In the genomic region with DNA sequence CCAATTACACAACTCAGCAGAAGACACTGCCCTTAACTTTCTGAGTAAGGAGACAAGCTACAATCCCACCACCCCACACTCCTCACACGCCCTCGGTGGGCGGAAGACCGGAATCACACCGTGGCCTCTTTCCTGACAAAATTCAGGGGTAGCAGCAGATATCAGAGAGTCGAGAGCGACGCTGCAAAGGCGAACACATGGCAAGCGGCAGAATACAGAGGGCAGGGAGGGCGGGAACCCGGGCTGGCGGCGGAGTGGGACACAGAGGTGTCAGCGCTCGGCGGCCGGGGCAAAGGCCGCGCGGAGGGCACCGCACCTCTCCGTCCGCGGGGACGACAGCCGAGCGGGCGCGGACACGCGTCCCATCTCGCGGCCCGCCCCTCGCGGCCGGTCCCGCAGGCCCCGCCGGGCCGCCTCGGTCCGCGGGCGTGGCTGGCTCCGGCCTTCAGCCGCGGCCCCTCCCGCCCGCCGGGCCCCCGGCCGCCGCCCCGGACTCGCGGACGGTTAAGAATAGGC, we compare ENCODE assay signal across 8 mouse cellular contexts. TPM values are rescaled to one million over a fixed set of nuclear protein-coding genes. Genes with fewer than 3 reads are reported as not detected.
DNase-seq lines count a peak whose midpoint lies in the region; ATAC-seq and TF ChIP-seq lines count a peak whose summit lies in the region.

No protein-coding gene starts in this region.

- no peaks in the 10 kb centered on the region for H3K27me3 ChIP-seq in forebrain, embryonic 12.5 days
- H3K27me3 ChIP-seq in intestine, postnatal 0 days (replicated peaks; ENCODE audit: control insufficient read depth, insufficient read depth, low read length), result no peaks in the 10 kb centered on the region
- H3K27me3 ChIP-seq in megakaryocyte, embryonic 14.5 days (replicated peaks), result no peaks in the 10 kb centered on the region

- WGBS in forebrain, embryonic 12.5 days, result under 1% methylated on average over 36 of the region's 59 CpGs
- WGBS in intestine, postnatal 0 days, result under 1% methylated on average over 47 of the region's 59 CpGs

- H3K9ac ChIP-seq in forebrain, embryonic 12.5 days, result peak overlapping the region; percentile 91
- H3K9ac ChIP-seq in intestine, postnatal 0 days (ENCODE audit: low read depth, low read length), result peak overlapping the region; percentile 86

- TF ChIP-seq CTCF in layer of hippocampus, adult 2 months (conservative IDR thresholded peaks at IDR 0.05), result peak; percentile 25
- TF ChIP-seq CTCF in intestine, postnatal 0 days (IDR thresholded peaks at IDR 0.05; ENCODE audit: low read depth), result peak; percentile 32

- peak overlapping the region; percentile 92 for H3K27ac ChIP-seq in layer of hippocampus, adult 2 months
- H3K27ac ChIP-seq in forebrain, embryonic 12.5 days, result peak overlapping the region; percentile 89
- H3K27ac ChIP-seq in intestine, postnatal 0 days (ENCODE audit: low read depth, low read length), result peak overlapping the region; percentile 95

- H3K36me3 ChIP-seq in forebrain, embryonic 12.5 days (replicated peaks), result no peaks in the 10 kb centered on the region
- H3K36me3 ChIP-seq in intestine, postnatal 0 days (ENCODE audit: control insufficient read depth, insufficient read depth), result no peaks in the 10 kb centered on the region
- H3K36me3 ChIP-seq in megakaryocyte, embryonic 14.5 days (replicated peaks; ENCODE audit: low read length), result peaks cover 9% of the 10 kb centered on the region

- H3K4me3 ChIP-seq in layer of hippocampus, adult 2 months, result peak overlapping the region; percentile 57
- peak overlapping the region; percentile 90 for H3K4me3 ChIP-seq in forebrain, embryonic 12.5 days (replicated peaks)
- peak overlapping the region; percentile 88 for H3K4me3 ChIP-seq in intestine, postnatal 0 days (ENCODE audit: low read depth, low read length)
- H3K4me3 ChIP-seq in megakaryocyte, embryonic 14.5 days (replicated peaks), result peak overlapping the region; percentile 97

- H3K4me1 ChIP-seq in forebrain, embryonic 12.5 days, result peaks cover 27% of the 10 kb centered on the region
- peaks cover 17% of the 10 kb centered on the region for H3K4me1 ChIP-seq in intestine, postnatal 0 days (replicated peaks; ENCODE audit: control insufficient read depth, insufficient read depth, low read length)
- peaks cover 60% of the 10 kb centered on the region for H3K4me1 ChIP-seq in megakaryocyte, embryonic 14.5 days

- H3K4me2 ChIP-seq in forebrain, embryonic 12.5 days, result peak overlapping the region; percentile 65
- H3K4me2 ChIP-seq in intestine, postnatal 0 days (replicated peaks; ENCODE audit: low read depth), result peak overlapping the region; percentile 73

- peak; percentile 81 for ATAC-seq in forebrain, embryonic 12.5 days (ENCODE audit: low FRiP score)
- ATAC-seq in intestine, postnatal 0 days, result peak; percentile 88

- no peaks in the 10 kb centered on the region for H3K9me3 ChIP-seq in forebrain, embryonic 12.5 days
- no peaks in the 10 kb centered on the region for H3K9me3 ChIP-seq in intestine, postnatal 0 days (ENCODE audit: control insufficient read depth)
- no peaks in the 10 kb centered on the region for H3K9me3 ChIP-seq in megakaryocyte, embryonic 14.5 days

- DNase-seq in layer of hippocampus, adult 2 months (ENCODE audit: low spot score in 2 of 2), result no peak
- no peak for DNase-seq in layer of hippocampus, adult 8-10 months (ENCODE audit: low spot score in 2 of 2)
- peak; percentile 45 for DNase-seq in NIH3T3 (ENCODE audit: low read depth)
- peak; percentile 16 to 36 for DNase-seq in spleen, postnatal 14 days (ENCODE audit: low spot score in 2 of 2)
- no peak for DNase-seq in urinary bladder, postnatal 25 days (ENCODE audit: low spot score)

RNA-seq across cellular contexts. Expression of a gene that starts 0.4 kb away (rescaled TPM):
- 100 to 1,000 TPM in 1 of 2 experiments, 10 to 100 TPM in 1; 94.6 to 101 TPM for total RNA-seq in layer of hippocampus, adult 2 months (2021)
- 100 to 1,000 TPM in 1 of 4 experiments, 10 to 100 TPM in 3; 80.2 to 101 (median 89.7) TPM for total RNA-seq in layer of hippocampus, adult 8-10 months (2022)
- 71.0 and 81.6 TPM in 2 replicates for polyA plus RNA-seq in forebrain, embryonic 12.5 days (2016; fragmentation: Nextera tagmentation; extraction: Ambion mirVana)
- 119 and 121 TPM in 2 replicates for polyA plus RNA-seq in intestine, postnatal 0 days (2015; fragmentation: Nextera tagmentation; extraction: Ambion mirVana)
- 3.2 and 38.3 TPM in 2 replicates for polyA plus RNA-seq in megakaryocyte, embryonic 14.5 days (2012; ENCODE audit: insufficient read depth, low replicate concordance)

Comparison
In these comparisons a context has a peak if more than half of its experiments do, and no peak if none do; other contexts are left out.
1. DNase-seq: peak in NIH3T3 (single experiment) and spleen, postnatal 14 days (2 of 2); none in layer of hippocampus, adult 2 months (0 of 2), layer of hippocampus, adult 8-10 months (0 of 2) and urinary bladder, postnatal 25 days (single experiment).
2. Peak in every context shown above with its lines, with median percentiles within 50 percentile points of each other: H3K27ac ChIP-seq and H3K4me3 ChIP-seq.